Mouse (Mus musculus): Measurements from ENCODE around the gene Magea1.

DNA sequence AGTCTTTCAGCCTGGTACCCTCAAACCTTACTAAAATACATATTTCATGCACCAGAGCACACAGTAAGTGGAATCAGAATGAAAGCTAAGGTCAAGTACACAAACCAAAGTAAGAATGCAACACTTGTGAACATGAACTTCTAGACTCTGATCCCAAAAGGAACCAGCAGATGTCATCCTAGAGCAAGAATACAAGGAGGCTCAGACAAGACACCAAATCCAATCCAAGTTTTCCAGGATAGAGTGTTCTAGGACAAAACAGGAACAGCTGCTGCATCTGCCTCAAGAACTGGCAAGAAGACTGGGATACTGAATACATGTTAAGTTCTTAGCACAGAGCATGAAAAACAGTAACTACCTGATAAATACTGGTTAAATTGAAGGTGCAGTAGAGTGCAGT lies 8.4 kb upstream of the Magea1 start:
- TF ChIP-seq CTCF (IDR thresholded peaks at IDR 0.05) (peak; percentile 57), POLR2A (IDR thresholded peaks at IDR 0.05; ENCODE audit: insufficient read depth, low read depth, low read length) (no peak)
